Mouse (Mus musculus): ENCODE data around the gene Dctn3.

DNA sequence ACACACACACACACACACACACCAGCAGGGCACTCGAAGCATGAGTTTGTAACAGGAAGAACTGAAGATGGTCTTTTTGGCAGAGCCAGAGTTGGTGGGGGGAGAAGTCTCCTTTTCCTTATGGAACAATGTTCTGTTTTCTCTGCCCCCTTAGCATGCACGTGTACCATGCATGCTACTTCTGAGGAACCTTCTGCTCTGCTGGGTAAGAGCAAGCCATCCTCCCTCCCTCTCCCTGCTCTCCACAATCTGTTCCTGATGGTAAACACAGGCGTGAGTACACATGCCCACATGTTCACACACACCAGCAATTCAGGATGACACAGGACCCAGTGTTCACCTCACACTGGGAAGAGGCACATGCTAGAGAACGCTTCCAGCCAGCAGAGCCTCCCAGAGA lies 41.8 kb downstream of the Dctn3 start:
- TF ChIP-seq CTCF (conservative IDR thresholded peaks at IDR 0.05; ENCODE audit: low read length) = no peak
- TF ChIP-seq NANOG (IDR thresholded peaks at IDR 0.05; ENCODE audit: borderline replicate concordance, low read length) = no peak
- no peak for TF ChIP-seq POU5F1 (IDR thresholded peaks at IDR 0.05; ENCODE audit: borderline replicate concordance, low read length)

Measured in E14TG2a.4 (cell line).